Mouse (Mus musculus) heart, postnatal 0 days (tissue): ENCODE measurements around the gene Rab3c. TPM values are rescaled to one million over a fixed set of nuclear protein-coding genes. Genes with fewer than 3 reads are reported as not detected.

Experiments used
- ATAC-seq: fragments of 200-750 bp; cut with Nextera tagmentation; 2 replicates; pipeline ENCODE4 v1.8.0; 2017; ENCODE audit warnings: low read depth, moderate number of reproducible peaks, moderate library complexity; ENCODE audit not compliant: insufficient read depth
- DNase-seq: peaks from one replicate; pipeline ENCODE4 v3.0.0-alpha.2; 2016; ENCODE audit warnings: low spot score
- H3K27ac ChIP-seq: fragments of 300-500 bp; sonication (generic); 2 replicates; pipeline ENCODE4 v1.5.1; 2014; ENCODE audit warnings: low read depth, mild to moderate bottlenecking
- H3K27me3 ChIP-seq: fragments of 300-500 bp; sonication (generic); 2 replicates; pipeline ENCODE4 v1.6.1; 2014; ENCODE audit warnings: low read length, mixed read lengths; ENCODE audit not compliant: control insufficient read depth, insufficient read depth
- H3K36me3 ChIP-seq: fragments of 300-500 bp; sonication (generic); replicated peaks from 2 replicates; pipeline ENCODE4 v1.6.1; 2014; ENCODE audit warnings: low read length, mixed read lengths; ENCODE audit not compliant: control insufficient read depth, insufficient read depth
- H3K4me1 ChIP-seq: fragments of 300-500 bp; sonication (generic); 2 replicates; pipeline ENCODE4 v1.6.1; 2014; ENCODE audit warnings: antibody characterized with exemption; ENCODE audit not compliant: control insufficient read depth, insufficient read depth
- H3K4me2 ChIP-seq: fragments of 300-500 bp; sonication (generic); 2 replicates; pipeline ENCODE4 v1.6.1; 2014; ENCODE audit warnings: low read depth, mild to moderate bottlenecking, low read length, moderate library complexity
- H3K4me3 ChIP-seq: fragments of 300-500 bp; sonication (generic); 2 replicates; pipeline ENCODE4 v1.5.1; 2014; ENCODE audit warnings: low read depth, low read length
- H3K9ac ChIP-seq: fragments of 300-500 bp; sonication (generic); replicated peaks from 2 replicates; pipeline ENCODE4 v1.6.1; 2014; ENCODE audit warnings: low read depth, low read length, mixed read lengths
- H3K9me3 ChIP-seq: fragments of 300-500 bp; sonication (generic); replicated peaks from 2 replicates; pipeline ENCODE4 v1.6.1; 2016; ENCODE audit warnings: low read length; ENCODE audit not compliant: control insufficient read depth
- CTCF ChIP-seq: IDR thresholded peaks from 2 replicates; pipeline ENCODE4 v1.5.1; 2016; ENCODE audit warnings: antibody characterized with exemption, control low read depth, low read depth
- EP300 ChIP-seq: IDR thresholded peaks from 2 replicates; pipeline ENCODE4 v1.6.1; 2016; ENCODE audit warnings: antibody characterized with exemption, low read depth
- WGBS: fragments of 180-500 bp; shearing (Covaris S2); extraction: QIAGEN DNeasy Blood & Tissue Kit; methylation state at CpG from one replicate; pipeline ENCODE4 v1.1.7; 2014; 5-methylcytosine and 5-hydroxymethylcytosine counted together
- polyA plus RNA-seq: library from polyadenylated mRNA; unstranded; fragments of >200 nt; fragmentation: Nextera tagmentation; extraction: Ambion mirVana; gene quantifications from 2 replicates; pipeline ENCODE4 v1.2.1, GENCODE M21; 2015
- total RNA-seq: library from RNA; depleted of rRNA; stranded (reverse); fragments of >200 nt; gene quantifications from 2 replicates; pipeline ENCODE4 v1.2.3, GENCODE M21; 2014; ENCODE audit warnings: low replicate concordance

Rab3c gene
- total and polyA plus RNA-seq, 2 experiments from 2014 or later: 0.04 to 0.56 TPM

- Histone ChIP-seq H3K36me3 (no peaks in the 10 kb centered on the region), H3K9me3 (no peaks in the 10 kb centered on the region), H3K9ac (no peak overlapping the region), H3K27me3 (no peaks in the 10 kb centered on the region), H3K4me3 (no peak overlapping the region), H3K4me2 (no peak overlapping the region), H3K27ac (no peak overlapping the region), H3K4me1 (no peaks in the 10 kb centered on the region)
- TF ChIP-seq EP300 (no peak), CTCF (no peak)
- 85% methylated on average over 8 of the region's 8 CpGs for WGBS
- no peak for ATAC-seq
- no peak for DNase-seq
Measured at GRCm38 (mm10) chr13:110083961-110084360, 196.8 kb downstream of the Rab3c start.

DNA sequence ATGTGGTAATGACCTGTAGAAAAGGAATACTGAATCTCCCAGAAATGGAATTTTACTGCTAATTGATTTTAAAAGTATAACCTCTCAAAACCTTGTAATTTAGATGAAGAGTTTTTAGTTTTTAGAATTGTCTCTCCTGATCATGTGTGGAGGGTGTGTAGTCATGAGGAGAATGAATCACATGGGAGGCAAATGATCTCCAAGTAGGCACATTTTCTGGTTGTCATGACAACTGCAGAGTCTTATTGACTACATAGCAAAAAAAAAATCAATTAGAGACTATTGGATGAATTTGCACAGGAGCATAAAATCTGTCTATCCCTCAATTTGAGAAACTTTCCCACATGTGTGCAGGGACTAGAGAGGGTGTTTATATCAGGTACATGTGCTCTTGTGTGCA lies 199.6 kb downstream of the Rab3c start:
- Histone ChIP-seq H3K27ac (no peak overlapping the region), H3K36me3 (no peaks in the 10 kb centered on the region), H3K9ac (no peak overlapping the region), H3K27me3 (no peaks in the 10 kb centered on the region), H3K9me3 (no peaks in the 10 kb centered on the region), H3K4me2 (no peak overlapping the region), H3K4me3 (no peak overlapping the region), H3K4me1 (no peaks in the 10 kb centered on the region)
- TF ChIP-seq CTCF (no peak), EP300 (no peak)
- ATAC-seq (no peak), DNase-seq (no peak)

DNA sequence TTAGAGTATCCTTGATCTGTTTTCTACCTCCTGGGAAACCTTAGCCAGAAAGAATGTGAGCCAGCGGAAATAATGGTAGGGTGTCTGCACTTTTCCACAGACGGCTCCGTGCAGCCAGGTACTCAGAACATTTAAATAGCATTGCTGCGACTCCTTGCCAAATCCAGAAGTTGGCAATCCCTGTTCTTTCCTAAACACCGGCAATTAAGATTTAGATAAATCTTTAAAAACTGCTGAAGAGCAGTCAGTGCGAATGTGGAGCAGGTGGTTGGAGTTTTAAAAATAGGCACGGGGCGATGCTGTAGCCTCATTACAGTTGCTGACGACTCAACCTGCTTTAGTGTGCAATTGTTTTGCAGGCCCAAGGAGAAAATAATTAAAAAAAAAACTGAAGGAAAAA lies 205.2 kb downstream of the Rab3c start:
- no peaks in the 10 kb centered on the region for H3K9me3 ChIP-seq
- DNase-seq (no peak), ATAC-seq (no peak)
- H3K4me1 ChIP-seq: no peaks in the 10 kb centered on the region
- no peak overlapping the region for H3K4me3 ChIP-seq
- no peak overlapping the region for H3K9ac ChIP-seq
- TF ChIP-seq EP300: no peak
- 72% methylated on average over 9 of the region's 9 CpGs for WGBS
- H3K27me3 ChIP-seq: no peaks in the 10 kb centered on the region
- no peaks in the 10 kb centered on the region for H3K36me3 ChIP-seq
- H3K27ac ChIP-seq: no peak overlapping the region
- H3K4me2 ChIP-seq: no peak overlapping the region

DNA sequence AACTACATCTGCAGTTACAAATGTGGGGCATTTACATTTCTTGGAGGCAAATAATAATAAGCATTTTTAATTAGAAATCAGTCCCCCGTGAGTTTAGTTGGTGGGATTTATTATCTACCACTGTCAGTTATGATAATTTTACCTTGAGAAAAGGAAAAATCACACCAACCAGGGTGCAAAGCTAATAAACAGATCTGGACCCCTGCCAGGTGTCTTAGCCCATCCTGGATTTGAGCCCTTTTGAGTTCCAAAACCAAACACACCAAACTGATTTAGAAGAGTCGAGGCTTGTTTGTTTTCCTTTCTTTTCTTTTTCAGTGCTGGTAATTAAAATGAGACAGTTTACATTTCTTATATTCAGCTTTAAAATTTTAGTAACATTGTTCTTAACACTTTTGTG lies 206.6 kb downstream of the Rab3c start:
- no peak overlapping the region for H3K4me2 ChIP-seq
- TF ChIP-seq CTCF (no peak), EP300 (no peak)
- no peaks in the 10 kb centered on the region for H3K36me3 ChIP-seq
- DNase-seq: no peak
- H3K4me3 ChIP-seq: no peak overlapping the region
- WGBS: 54% methylated on average over 2 of the region's 2 CpGs
- no peak for ATAC-seq
- no peak overlapping the region for H3K27ac ChIP-seq
- H3K4me1 ChIP-seq: no peaks in the 10 kb centered on the region
- no peaks in the 10 kb centered on the region for H3K27me3 ChIP-seq
- H3K9ac ChIP-seq: no peak overlapping the region
- H3K9me3 ChIP-seq: no peaks in the 10 kb centered on the region

- Histone ChIP-seq H3K9ac (no peak overlapping the region), H3K9me3 (no peaks in the 10 kb centered on the region), H3K27me3 (no peaks in the 10 kb centered on the region), H3K27ac (no peak overlapping the region), H3K4me1 (no peaks in the 10 kb centered on the region), H3K4me2 (no peak overlapping the region), H3K36me3 (no peaks in the 10 kb centered on the region), H3K4me3 (no peak overlapping the region)
- TF ChIP-seq EP300 (no peak), CTCF (no peak)
- WGBS: 41% methylated on average over 3 of the region's 3 CpGs
- DNase-seq: no peak
- ATAC-seq: no peak
Measured at GRCm38 (mm10) chr13:110067149-110067548, 213.6 kb downstream of the Rab3c start.

DNA sequence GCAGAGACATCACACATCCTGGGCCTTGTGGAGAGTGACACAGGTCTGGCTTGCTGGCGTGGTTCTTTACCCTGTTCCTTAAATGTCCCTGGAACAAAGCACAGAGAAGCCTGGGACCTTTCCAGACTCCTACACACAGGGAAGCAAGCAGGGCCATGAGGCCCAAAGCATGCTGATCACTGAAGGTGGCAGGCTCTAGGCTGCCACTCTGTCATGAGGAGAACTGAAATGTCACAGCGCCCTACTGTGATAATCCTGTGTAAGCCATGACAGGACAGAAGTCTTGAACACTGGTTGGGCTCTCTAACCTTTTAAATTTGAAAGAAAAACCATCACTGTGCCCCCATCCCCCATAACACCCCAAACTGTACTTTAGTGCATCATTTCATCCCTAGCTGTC lies 214.1 kb downstream of the Rab3c start:
- no peak for DNase-seq
- TF ChIP-seq EP300: no peak
- no peak for TF ChIP-seq CTCF
- Histone ChIP-seq H3K27ac (no peak overlapping the region), H3K4me3 (no peak overlapping the region), H3K9me3 (no peaks in the 10 kb centered on the region), H3K36me3 (no peaks in the 10 kb centered on the region), H3K27me3 (no peaks in the 10 kb centered on the region), H3K4me1 (no peaks in the 10 kb centered on the region), H3K9ac (no peak overlapping the region), H3K4me2 (no peak overlapping the region)
- ATAC-seq: no peak
- 71% methylated on average over 2 of the region's 2 CpGs for WGBS
